Comparison of ENCODE assay signal across 14 mouse cellular contexts in genomic region chr3:157931592-157931991, GRCm38 (mm10). TPM values are rescaled to one million over a fixed set of nuclear protein-coding genes. Genes with fewer than 3 reads are reported as not detected.
DNase-seq lines count a peak whose midpoint lies in the region; ATAC-seq and TF ChIP-seq lines count a peak whose summit lies in the region.
"Had no signal": no experiment of that assay in that cellular context is flagged by ENCODE, and none has a peak within 500 bp of the region (broad histone marks: within the 10 kb centered on the region; RNA-seq: fewer than 3 reads in every experiment).

No protein-coding gene starts in this region.

- no peak; the same call in 1 of the 2 replicates for ATAC-seq in kidney, embryonic 15.5 days (replicated peaks; ENCODE audit: low FRiP score)
- peak; percentile 69 for ATAC-seq in liver, postnatal 0 days

- TF ChIP-seq EP300 in liver, postnatal 0 days (IDR thresholded peaks at IDR 0.05; ENCODE audit: low read depth) = no peak

- in situ Hi-C loops in ES-E14 (cut with MboI; ENCODE audit: low sequenced_read_pairs in 2 of 2, unreplicated experiment in 2 of 2) = no loop called here

- TF ChIP-seq CTCF in liver, postnatal 0 days (IDR thresholded peaks at IDR 0.05; ENCODE audit: low read depth) = peak; percentile 57

- H3K4me3 ChIP-seq in kidney, embryonic 15.5 days (replicated peaks) = no peak overlapping the region
- no peak overlapping the region for H3K4me3 ChIP-seq in ES-E14 (ENCODE audit: insufficient read depth in 1 of 2, low read depth in 1 of 2, low read length in 2 of 2, poor library complexity in 1 of 2, severe bottlenecking in 1 of 2)
- H3K4me3 ChIP-seq in liver, postnatal 0 days (ENCODE audit: low read depth, low read length) = no peak overlapping the region
- H3K4me3 ChIP-seq: erythroblast, embryonic 14.5 days; hindbrain, embryonic 10.5 days had no signal

- no peak overlapping the region for H3K27ac ChIP-seq in kidney, embryonic 15.5 days
- H3K27ac ChIP-seq in ES-E14 (ENCODE audit: insufficient read depth, low read depth, low read length, poor library complexity, severe bottlenecking) = peak overlapping the region; percentile 92
- H3K27ac ChIP-seq in liver, postnatal 0 days (ENCODE audit: low read depth) = no peak overlapping the region
- H3K27ac ChIP-seq: hindbrain, embryonic 10.5 days had no signal

- H3K9ac ChIP-seq in kidney, embryonic 15.5 days = no peak overlapping the region
- no peak overlapping the region for H3K9ac ChIP-seq in ES-E14 (ENCODE audit: insufficient read depth, low read depth, low read length, poor library complexity, severe bottlenecking)
- no peak overlapping the region for H3K9ac ChIP-seq in liver, postnatal 0 days (replicated peaks)

- H3K4me2 ChIP-seq in kidney, embryonic 15.5 days = no peak overlapping the region
- H3K4me2 ChIP-seq in liver, postnatal 0 days (ENCODE audit: low read depth, low read length) = no peak overlapping the region

- no peaks in the 10 kb centered on the region for H3K9me3 ChIP-seq in kidney, embryonic 15.5 days (replicated peaks)
- no peaks in the 10 kb centered on the region for H3K9me3 ChIP-seq in ES-E14 (ENCODE audit: control insufficient read depth, insufficient read depth, low read depth, low read length)
- H3K9me3 ChIP-seq in liver, postnatal 0 days (ENCODE audit: low read length) = no peaks in the 10 kb centered on the region
- H3K9me3 ChIP-seq: G1E; hindbrain, embryonic 10.5 days had no signal

- H3K27me3 ChIP-seq in kidney, embryonic 15.5 days = no peaks in the 10 kb centered on the region
- no peaks in the 10 kb centered on the region for H3K27me3 ChIP-seq in liver, postnatal 0 days (ENCODE audit: insufficient read depth, low read length)

- 57% methylated on average over 3 of the region's 3 CpGs for WGBS in kidney, embryonic 15.5 days
- 36% methylated on average over 3 of the region's 3 CpGs for WGBS in liver, postnatal 0 days (ENCODE audit: insufficient replicate concordance)

- H3K36me3 ChIP-seq in kidney, embryonic 15.5 days = no peaks in the 10 kb centered on the region
- no peaks in the 10 kb centered on the region for H3K36me3 ChIP-seq in ES-E14 (ENCODE audit: control insufficient read depth, insufficient read depth, low read length, poor library complexity, severe bottlenecking)
- no peaks in the 10 kb centered on the region for H3K36me3 ChIP-seq in liver, postnatal 0 days (replicated peaks; ENCODE audit: insufficient read depth, low read length)
- H3K36me3 ChIP-seq: G1E; hindbrain, embryonic 10.5 days had no signal

- DNase-seq in kidney, adult 11 months = peak; percentile 58
- no peak for DNase-seq in ES-E14 (ENCODE audit: low read depth, low spot score)
- peak; percentile 54 for DNase-seq in kidney, adult 18-20 months
- DNase-seq in liver, postnatal 0 days = peak; percentile 36
- no peak for DNase-seq in cerebellum, adult 11-12 months
- no peak for DNase-seq in Muller cell, postnatal 12 days (ENCODE audit: inconsistent ontology term)
- DNase-seq in gastrocnemius, postnatal 25 days = no peak
- DNase-seq: cerebellum, postnatal 36 days; gastrocnemius, postnatal 14 days; lung, postnatal 14 days had no signal

- H3K4me1 ChIP-seq in kidney, embryonic 15.5 days = no peaks in the 10 kb centered on the region
- peaks cover 11% of the 10 kb centered on the region in 2 experiments for H3K4me1 ChIP-seq in ES-E14 (ENCODE audit: control insufficient read depth in 2 of 2, insufficient read depth in 2 of 2, low read length in 2 of 2, poor library complexity in 1 of 2)
- H3K4me1 ChIP-seq in liver, postnatal 0 days (ENCODE audit: insufficient read depth) = no peaks in the 10 kb centered on the region; the same call in 1 of the 2 replicates
- H3K4me1 ChIP-seq: hindbrain, embryonic 10.5 days had no signal

TF ChIP-seq in ES-E14, 5 proteins besides CTCF, POLR2A, EP300 and RAD21:
- TF ChIP-seq ZC3H11A (IDR thresholded peaks at IDR 0.05; ENCODE audit: borderline replicate concordance, low read depth, low read length) = no peak
- no peak for TF ChIP-seq MAFK (IDR thresholded peaks at IDR 0.05; ENCODE audit: insufficient read depth, low read depth, low read length)
- TF ChIP-seq CHD2 (IDR thresholded peaks at IDR 0.05; ENCODE audit: low read depth, low read length) = no peak
- no peak for TF ChIP-seq HCFC1 (IDR thresholded peaks at IDR 0.05; ENCODE audit: borderline replicate concordance, insufficient read depth, low read length)
- TF ChIP-seq ZNF384 (IDR thresholded peaks at IDR 0.05; ENCODE audit: low read depth, low read length) = no peak
TF ChIP-seq in ES-E14: peak in this region for 0.

RNA-seq across cellular contexts. Expression of gene Cth, which starts 6.7 kb away (rescaled TPM):
- 45.7 and 47.0 TPM in 2 replicates for polyA plus RNA-seq in kidney, embryonic 15.5 days (2015; fragmentation: Nextera tagmentation; extraction: Ambion mirVana)
- 70.7 and 76.0 TPM in 2 replicates for total RNA-seq in ES-E14 (2012; rRNA removed)
- polyA plus RNA-seq in liver, postnatal 0 days (2015; fragmentation: Nextera tagmentation; extraction: Ambion mirVana) = 190 and 195 TPM in 2 replicates
- total RNA-seq in gastrocnemius, postnatal 25 days (2021) = 1 to 10 TPM; 2.7 to 3.1 TPM
- total RNA-seq: G1E had no signal
- polyA plus RNA-seq: erythroblast, embryonic 14.5 days; G1E had no signal

RNA-seq across cellular contexts. Expression of gene Ankrd13c, which starts 15.4 kb away (rescaled TPM):
- 24.6 and 25.3 TPM in 2 replicates for polyA plus RNA-seq in kidney, embryonic 15.5 days (2015; fragmentation: Nextera tagmentation; extraction: Ambion mirVana)
- total RNA-seq in ES-E14 (2012; rRNA removed) = 26.1 and 33.7 TPM in 2 replicates
- 6.8 and 6.9 TPM in 2 replicates for polyA plus RNA-seq in liver, postnatal 0 days (2015; fragmentation: Nextera tagmentation; extraction: Ambion mirVana)
- total RNA-seq in gastrocnemius, postnatal 25 days (2021) = 10 to 100 TPM; 25.1 to 27.1 TPM

Comparison
In these comparisons a context has a peak if more than half of its experiments do, and no peak if none do; other contexts are left out.
1. DNase-seq: peak in kidney, adult 11 months (single experiment), kidney, adult 18-20 months (single experiment) and liver, postnatal 0 days (single experiment); none in ES-E14 (single experiment), cerebellum, adult 11-12 months (single experiment), Muller cell, postnatal 12 days (single experiment) and gastrocnemius, postnatal 25 days (single experiment).
2. RNA of gene Cth, which starts 6.7 kb away (total RNA-seq): 70.7 to 76.0 TPM in ES-E14; 2.7 to 3.1 TPM in gastrocnemius, postnatal 25 days; every median in the first group is over 10 times any median in the second.